Mouse (Mus musculus) limb, embryonic 14.5 days (tissue): ENCODE results near the gene Sh3pxd2a. TPM values are rescaled to one million over a fixed set of nuclear protein-coding genes. Genes with fewer than 3 reads are reported as not detected.
A peak's percentile ranks its signal among the peaks of the same experiment; 100 is the strongest.

Experiments
- ATAC-seq: fragments of 200-750 bp; cut with Nextera tagmentation; 2 replicates; pipeline ENCODE4 v1.8.0; 2017; ENCODE audit warnings: low read depth, moderate number of reproducible peaks, moderate TSS enrichment; ENCODE audit not compliant: low FRiP score
- DNase-seq: peaks from one replicate; pipeline ENCODE4 v3.0.0-alpha.2; 2015; ENCODE audit warnings: low spot score
- H3K27ac ChIP-seq: fragments of 300-500 bp; sonication (generic); replicated peaks from 2 replicates; pipeline ENCODE4 v1.5.1; 2014; ENCODE audit warnings: low read depth, mild to moderate bottlenecking, low read length, moderate library complexity, mixed read lengths
- H3K27me3 ChIP-seq: fragments of 300-500 bp; sonication (generic); 2 replicates; pipeline ENCODE4 v1.6.1; 2014; ENCODE audit warnings: low read length, mixed read lengths; ENCODE audit not compliant: control insufficient read depth, insufficient read depth
- H3K36me3 ChIP-seq: fragments of 300-500 bp; sonication (generic); 2 replicates; pipeline ENCODE4 v1.6.1; 2014; ENCODE audit warnings: mild to moderate bottlenecking, low read length, moderate library complexity, mixed read lengths; ENCODE audit not compliant: control insufficient read depth, insufficient read depth
- H3K4me1 ChIP-seq: fragments of 300-500 bp; sonication (generic); 2 replicates; pipeline ENCODE4 v1.6.1; 2014; ENCODE audit warnings: antibody characterized with exemption, low read length, mixed read lengths; ENCODE audit not compliant: control insufficient read depth, insufficient read depth
- H3K4me2 ChIP-seq: fragments of 300-500 bp; sonication (generic); replicated peaks from 2 replicates; pipeline ENCODE4 v1.6.1; 2014; ENCODE audit warnings: low read depth, mild to moderate bottlenecking, low read length, moderate library complexity; ENCODE audit not compliant: severe bottlenecking
- H3K4me3 ChIP-seq: fragments of 300-500 bp; sonication (generic); replicated peaks from 2 replicates; pipeline ENCODE4 v1.5.1; 2014; ENCODE audit warnings: low read length
- H3K9ac ChIP-seq: fragments of 300-500 bp; sonication (generic); 2 replicates; pipeline ENCODE4 v1.6.1; 2014; ENCODE audit warnings: mild to moderate bottlenecking, low read depth, low read length, moderate library complexity; ENCODE audit not compliant: severe bottlenecking
- H3K9me3 ChIP-seq: fragments of 300-500 bp; sonication (generic); 2 replicates; pipeline ENCODE4 v1.6.1; 2016; ENCODE audit warnings: low read length; ENCODE audit not compliant: control insufficient read depth
- POLR2A ChIP-seq: fragments of 200-500 bp; IDR thresholded peaks from 2 replicates; pipeline ENCODE4 v1.8.0; 2012; ENCODE audit warnings: inconsistent platforms, mild to moderate bottlenecking, moderate library complexity, borderline replicate concordance; ENCODE audit not compliant: insufficient read depth, insufficient read length; ENCODE audit errors: extremely low read depth
- WGBS: fragments of 180-500 bp; shearing (Covaris S2); extraction: QIAGEN DNeasy Blood & Tissue Kit; methylation state at CpG from one replicate; pipeline ENCODE4 v1.1.7; 2014; 5-methylcytosine and 5-hydroxymethylcytosine counted together
- polyA plus RNA-seq, 2 experiments: library from polyadenylated mRNA; depleted of rRNA in 1 of 2; stranded (reverse) in 1 of 2; unstranded in 1 of 2; fragments of >200 nt; fragmentation: Nextera tagmentation in 1 of 2; extraction: Ambion mirVana in 1 of 2; gene quantifications; 2 replicates each; pipeline versions ENCODE4 v1.2.1 to v1.2.3; 2012 to 2014

The Sh3pxd2a gene
- polyA plus RNA-seq, 2 experiments: 17.1 to 61.7 TPM

DNA sequence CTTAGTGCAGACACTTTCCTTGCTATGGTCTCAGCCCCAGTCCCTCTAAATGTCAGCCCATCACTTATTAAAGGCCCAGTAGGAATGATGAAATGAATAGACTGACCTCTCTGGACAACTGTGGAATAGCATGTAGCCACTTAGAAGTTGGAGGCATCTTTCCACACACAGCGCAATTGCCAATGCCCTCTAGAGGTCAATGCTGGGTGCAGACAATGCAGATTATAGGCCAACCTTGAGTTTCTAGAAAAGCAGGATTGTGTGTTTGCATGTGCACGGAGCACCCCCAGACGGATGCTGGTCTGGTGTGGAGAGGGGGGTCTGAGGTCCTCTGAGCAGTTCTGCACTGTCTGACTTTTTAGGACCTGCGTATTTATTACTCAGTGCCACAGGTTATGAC lies 39.4 kb upstream of the Sh3pxd2a start:
- Histone ChIP-seq H3K36me3 (peaks cover 10% of the 10 kb centered on the region; the same call in 1 of the 2 replicates), H3K9me3 (no peaks in the 10 kb centered on the region), H3K4me1 (peaks cover 12% of the 10 kb centered on the region), H3K4me2 (no peak overlapping the region), H3K27ac (no peak overlapping the region), H3K27me3 (no peaks in the 10 kb centered on the region), H3K4me3 (no peak overlapping the region), H3K9ac (no peak overlapping the region)
- WGBS: 71% methylated on average over 4 of the region's 4 CpGs
- TF ChIP-seq POLR2A: no peak
- ATAC-seq (no peak), DNase-seq (peak; percentile 69)

DNA sequence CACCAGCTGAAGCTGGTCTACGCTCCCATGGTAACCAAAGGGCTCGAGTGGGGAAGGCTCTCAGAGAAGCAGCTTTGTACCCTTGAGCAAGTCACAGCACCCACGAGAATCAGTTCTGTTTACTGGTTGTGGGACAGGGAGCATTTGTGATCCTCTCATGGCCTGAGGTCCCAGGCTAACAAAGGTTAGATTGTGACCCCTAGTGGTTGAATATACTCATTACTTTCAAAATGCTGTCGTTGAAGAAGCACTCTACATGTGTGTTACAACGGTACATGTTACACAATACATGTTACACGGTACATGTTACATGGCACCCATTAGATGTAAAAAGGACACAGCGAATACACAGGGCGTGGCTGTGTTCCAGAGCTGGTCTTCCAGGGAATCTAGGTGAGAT lies 38.4 kb upstream of the Sh3pxd2a start:
- ATAC-seq: no peak
- peaks cover 10% of the 10 kb centered on the region; the same call in 1 of the 2 replicates for H3K36me3 ChIP-seq
- no peaks in the 10 kb centered on the region for H3K9me3 ChIP-seq
- H3K4me2 ChIP-seq: no peak overlapping the region
- WGBS: 78% methylated on average over 8 of the region's 8 CpGs
- peaks cover 20% of the 10 kb centered on the region for H3K4me1 ChIP-seq
- H3K27me3 ChIP-seq: no peaks in the 10 kb centered on the region
- no peak for TF ChIP-seq POLR2A
- no peak overlapping the region for H3K4me3 ChIP-seq
- DNase-seq: peak; percentile 65
- H3K9ac ChIP-seq: no peak overlapping the region
- H3K27ac ChIP-seq: no peak overlapping the region

DNA sequence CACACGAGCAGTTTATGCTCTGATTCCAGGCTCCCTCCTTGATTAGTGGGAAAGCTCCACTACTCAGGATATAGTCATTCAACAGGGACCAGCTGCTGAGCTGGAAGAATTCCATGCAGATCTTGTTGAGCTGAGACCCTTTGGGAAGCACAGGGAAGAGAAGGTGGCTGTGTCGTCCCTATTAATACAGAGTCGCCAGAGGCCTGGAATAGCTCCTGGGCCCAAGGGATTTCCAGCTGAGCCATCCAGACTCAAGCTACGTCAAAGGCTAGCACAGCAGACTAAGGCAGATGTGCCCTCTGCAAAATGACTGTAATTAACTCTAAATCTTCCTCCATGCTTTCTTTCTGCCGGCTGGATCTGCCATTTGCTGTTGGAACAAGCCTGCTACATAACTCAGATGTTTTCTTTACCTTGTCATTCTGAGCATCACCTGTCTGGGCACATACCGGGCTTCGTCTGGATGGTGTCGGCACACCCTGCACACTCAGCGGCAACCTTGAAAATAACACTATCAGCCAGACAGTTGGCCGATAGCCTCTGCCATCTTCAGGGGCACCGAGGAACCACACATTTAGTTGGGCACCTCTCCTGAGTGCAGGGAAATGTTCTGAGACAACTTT lies 36.3 kb upstream of the Sh3pxd2a start:
- H3K27ac ChIP-seq: no peak overlapping the region
- no peak overlapping the region for H3K4me2 ChIP-seq
- no peak for ATAC-seq
- DNase-seq: no peak
- H3K9ac ChIP-seq: no peak overlapping the region
- 0 out of 2 replicates have a peak, but pooled peaks cover 9% of the 10 kb centered on the region for H3K36me3 ChIP-seq
- H3K4me1 ChIP-seq: peaks cover 24% of the 10 kb centered on the region
- WGBS: 60% methylated on average over 11 of the region's 11 CpGs
- H3K9me3 ChIP-seq: no peaks in the 10 kb centered on the region
- H3K4me3 ChIP-seq: no peak overlapping the region
- no peaks in the 10 kb centered on the region for H3K27me3 ChIP-seq
- TF ChIP-seq POLR2A: no peak

DNA sequence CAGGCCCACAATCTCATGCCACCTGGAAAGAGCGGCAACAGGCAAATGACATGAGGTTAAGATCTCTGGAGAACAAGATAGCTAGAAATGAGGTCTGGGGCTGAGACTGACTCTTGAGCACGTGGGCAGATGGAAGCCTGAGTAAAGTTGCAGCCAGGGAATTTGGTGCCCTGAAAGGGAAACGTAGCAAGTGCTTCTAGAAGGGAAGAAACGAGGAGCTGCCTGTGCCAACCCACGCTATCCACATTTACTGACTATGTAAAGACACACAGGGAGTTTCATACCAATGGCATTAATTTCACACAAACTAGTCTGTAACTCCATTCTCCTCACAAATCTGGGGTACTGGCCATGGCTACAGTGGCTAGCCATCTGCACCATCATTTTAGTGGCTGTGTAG lies 35.6 kb upstream of the Sh3pxd2a start:
- peaks cover 24% of the 10 kb centered on the region for H3K4me1 ChIP-seq
- ATAC-seq: no peak

DNA sequence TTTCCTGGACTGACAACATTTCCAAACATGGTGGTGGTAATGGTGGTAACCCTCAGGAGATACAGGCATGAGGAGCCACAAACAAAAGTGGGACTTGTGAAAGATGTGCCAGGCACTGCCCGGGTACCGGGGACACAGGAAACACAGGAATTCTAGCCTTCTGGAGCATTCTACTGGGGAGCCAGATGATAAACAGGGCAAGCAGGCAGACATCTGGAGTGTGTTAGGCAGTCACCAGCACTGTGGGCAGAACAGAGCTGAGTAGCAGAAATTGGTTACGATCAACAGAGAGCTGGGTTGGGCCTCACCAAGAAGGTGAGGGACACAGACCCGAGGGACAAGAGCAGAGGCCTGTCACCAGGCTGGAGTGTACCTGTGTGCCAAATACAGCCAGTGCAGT lies 34.7 kb upstream of the Sh3pxd2a start:
- Histone ChIP-seq H3K27ac (peak overlapping the region; percentile 52), H3K9ac (no peak overlapping the region), H3K36me3 (0 out of 2 replicates have a peak, but pooled peaks cover 2% of the 10 kb centered on the region), H3K9me3 (no peaks in the 10 kb centered on the region), H3K4me3 (no peak overlapping the region), H3K27me3 (no peaks in the 10 kb centered on the region), H3K4me1 (peaks cover 25% of the 10 kb centered on the region), H3K4me2 (no peak overlapping the region)
- TF ChIP-seq POLR2A: no peak
- no peak for DNase-seq
- WGBS: 25% methylated on average over 4 of the region's 4 CpGs
- no peak for ATAC-seq

More for the DNA sequence above, 35.6 kb upstream of the Sh3pxd2a start:
- Histone ChIP-seq H3K4me2 (no peak overlapping the region), H3K9ac (no peak overlapping the region), H3K9me3 (no peaks in the 10 kb centered on the region), H3K27ac (no peak overlapping the region), H3K36me3 (0 out of 2 replicates have a peak, but pooled peaks cover 2% of the 10 kb centered on the region), H3K4me3 (no peak overlapping the region), H3K27me3 (no peaks in the 10 kb centered on the region)
- no peak for DNase-seq
- 85% methylated on average over 5 of the region's 5 CpGs for WGBS
- no peak for TF ChIP-seq POLR2A
